ENCODE assay signal across 8 mouse cellular contexts in genomic region chr15:79946022-79946421, GRCm38 (mm10). TPM values are rescaled to one million over a fixed set of nuclear protein-coding genes. Genes with fewer than 3 reads are reported as not detected.
DNase-seq lines count a peak whose midpoint lies in the region; ATAC-seq and TF ChIP-seq lines count a peak whose summit lies in the region.

No protein-coding gene starts in this region.

- 10% methylated on average over 4 of the region's 4 CpGs for WGBS in heart, embryonic 12.5 days
- 10% methylated on average over 4 of the region's 4 CpGs for WGBS in kidney, postnatal 0 days
- WGBS in liver, adult 2 months, result 15% methylated on average over 4 of the region's 4 CpGs

- ATAC-seq in erythroblast, adult 5-6 weeks (replicated peaks; ENCODE audit: low FRiP score, poor library complexity, severe bottlenecking), result peak; percentile 83
- ATAC-seq in heart, embryonic 12.5 days (ENCODE audit: insufficient number of reproducible peaks, low FRiP score), result peak; percentile 59
- peak; percentile 82 for ATAC-seq in kidney, postnatal 0 days (replicated peaks; ENCODE audit: low FRiP score, low read depth)

- peak; percentile 98 for TF ChIP-seq CTCF in kidney, postnatal 0 days (IDR thresholded peaks at IDR 0.05; ENCODE audit: low read depth)
- TF ChIP-seq CTCF in liver, adult 2 months (IDR thresholded peaks at IDR 0.05; ENCODE audit: low read depth, low read length), result peak; percentile 98

- H3K9me3 ChIP-seq in heart, embryonic 12.5 days (replicated peaks), result no peaks in the 10 kb centered on the region
- no peaks in the 10 kb centered on the region for H3K9me3 ChIP-seq in kidney, postnatal 0 days (replicated peaks; ENCODE audit: low read length)

- no peak overlapping the region for H3K27ac ChIP-seq in heart, embryonic 12.5 days (ENCODE audit: poor library complexity, severe bottlenecking)
- no peak overlapping the region for H3K27ac ChIP-seq in kidney, postnatal 0 days
- H3K27ac ChIP-seq in liver, adult 2 months (replicated peaks; ENCODE audit: insufficient read depth, low read depth, low read length), result no peak overlapping the region

- no peaks in the 10 kb centered on the region for H3K79me2 ChIP-seq in liver, adult 2 months (ENCODE audit: control insufficient read depth, insufficient read depth, low read length)

- H3K4me1 ChIP-seq in heart, embryonic 12.5 days (replicated peaks), result peaks cover 16% of the 10 kb centered on the region
- H3K4me1 ChIP-seq in kidney, postnatal 0 days (replicated peaks; ENCODE audit: insufficient read depth, low read length), result peaks cover 15% of the 10 kb centered on the region
- no peaks in the 10 kb centered on the region for H3K4me1 ChIP-seq in liver, adult 2 months (ENCODE audit: control insufficient read depth, insufficient read depth, low read length)

- no peak overlapping the region for H3K4me2 ChIP-seq in heart, embryonic 12.5 days
- H3K4me2 ChIP-seq in kidney, postnatal 0 days (ENCODE audit: low read length), result no peak overlapping the region

- H3K9ac ChIP-seq in heart, embryonic 12.5 days, result no peak overlapping the region
- no peak overlapping the region for H3K9ac ChIP-seq in kidney, postnatal 0 days (ENCODE audit: low read depth, low read length)
- H3K9ac ChIP-seq in liver, adult 2 months (ENCODE audit: low read depth, low read length), result no peak overlapping the region

- H3K27me3 ChIP-seq in heart, embryonic 12.5 days (replicated peaks), result peaks cover 17% of the 10 kb centered on the region
- no peaks in the 10 kb centered on the region for H3K27me3 ChIP-seq in kidney, postnatal 0 days (ENCODE audit: insufficient read depth, low read length)
- no peaks in the 10 kb centered on the region; the same call in 1 of the 2 replicates for H3K27me3 ChIP-seq in liver, adult 2 months (ENCODE audit: control insufficient read depth, insufficient read depth, low read length)
- H3K27me3 ChIP-seq in splenic B cell, adult 2 months (ENCODE audit: control insufficient read depth, insufficient read depth, low read length, poor library complexity, severe bottlenecking), result no peaks in the 10 kb centered on the region

- peak; percentile 79 for DNase-seq in A20 (ENCODE audit: low read depth, low spot score)
- peak; percentile 84 to 88 for DNase-seq in adrenal gland, postnatal 4 days (ENCODE audit: low spot score in 2 of 2)
- peak; percentile 91 for DNase-seq in kidney, postnatal 0 days (ENCODE audit: low spot score)
- DNase-seq in liver, adult 2 months (ENCODE audit: extremely low read depth, low read depth, low spot score), result peak; percentile 57
- peak; percentile 92 for DNase-seq in naive thymus-derived CD4-positive, alpha-beta T cell, adult 2 months (ENCODE audit: low read depth)
- DNase-seq in splenic B cell, adult 2 months (ENCODE audit: low read depth, low spot score), result peak; percentile 90

- H3K36me3 ChIP-seq in heart, embryonic 12.5 days, result no peaks in the 10 kb centered on the region
- no peaks in the 10 kb centered on the region for H3K36me3 ChIP-seq in kidney, postnatal 0 days (ENCODE audit: insufficient read depth, low read length)
- H3K36me3 ChIP-seq in liver, adult 2 months (ENCODE audit: control insufficient read depth, insufficient read depth, low read length), result no peaks in the 10 kb centered on the region
- H3K36me3 ChIP-seq in splenic B cell, adult 2 months (ENCODE audit: control insufficient read depth, insufficient read depth, low read length, poor library complexity, severe bottlenecking), result no peaks in the 10 kb centered on the region

- no peak overlapping the region for H3K4me3 ChIP-seq in heart, embryonic 12.5 days
- H3K4me3 ChIP-seq in kidney, postnatal 0 days (replicated peaks; ENCODE audit: low read depth, low read length), result no peak overlapping the region
- H3K4me3 ChIP-seq in liver, adult 2 months (ENCODE audit: insufficient read depth, low read depth, low read length), result no peak overlapping the region

- no peak for TF ChIP-seq POLR2A in liver, adult 2 months (IDR thresholded peaks at IDR 0.05; ENCODE audit: extremely low read depth, insufficient read depth, low read length)

RNA-seq across cellular contexts. Expression of gene Cbx7, which starts 24.9 kb away (rescaled TPM):
- total RNA-seq in adrenal gland, postnatal 4 days (2021), result 10 to 100 TPM; 15.4 to 18.4 TPM
- 2.1 and 6.9 TPM in 2 replicates for total RNA-seq in erythroblast, adult 5-6 weeks (2015; ENCODE audit: low replicate concordance)
- 4.5 and 6.4 TPM in 2 replicates for total RNA-seq in erythroblast, adult 5-6 weeks (2017; ENCODE audit: low replicate concordance)
- polyA plus RNA-seq in heart, embryonic 12.5 days (2016; fragmentation: Nextera tagmentation; extraction: Ambion mirVana), result 1.4 and 1.7 TPM in 2 replicates
- polyA plus RNA-seq in kidney, postnatal 0 days (2015; fragmentation: Nextera tagmentation; extraction: Ambion mirVana), result 4.5 and 4.6 TPM in 2 replicates
- total RNA-seq in liver, adult 2 months (2014; rRNA removed), result 4.0 and 4.4 TPM in 2 replicates
- polyA plus RNA-seq in liver, adult 2 months (2012; rRNA removed), result 7.5 and 10.1 TPM in 2 replicates

RNA-seq across cellular contexts. Expression of gene Apobec3, which starts 54.6 kb away (rescaled TPM):
- total RNA-seq in adrenal gland, postnatal 4 days (2021), result 10 to 100 TPM; 28.4 to 33.4 TPM
- total RNA-seq in erythroblast, adult 5-6 weeks (2015; ENCODE audit: low replicate concordance), result 79.8 and 80.1 TPM in 2 replicates
- total RNA-seq in erythroblast, adult 5-6 weeks (2017; ENCODE audit: low replicate concordance), result 73.5 and 75.2 TPM in 2 replicates
- polyA plus RNA-seq in heart, embryonic 12.5 days (2016; fragmentation: Nextera tagmentation; extraction: Ambion mirVana), result 11.2 and 12.2 TPM in 2 replicates
- 26.1 and 26.4 TPM in 2 replicates for polyA plus RNA-seq in kidney, postnatal 0 days (2015; fragmentation: Nextera tagmentation; extraction: Ambion mirVana)
- total RNA-seq in liver, adult 2 months (2014; rRNA removed), result 2.6 and 3.6 TPM in 2 replicates
- polyA plus RNA-seq in liver, adult 2 months (2012; rRNA removed), result 1.5 and 2.4 TPM in 2 replicates
